Mouse (Mus musculus) brain, adult 2 months (tissue): Measurements from ENCODE around the gene Mllt11.
A peak's percentile ranks its signal among the peaks of the same experiment; 100 is the strongest.

Experiments
- DNase-seq: peaks from one replicate; pipeline ENCODE4 v3.0.0; 2011; ENCODE audit warnings: low read depth, low spot score

The Mllt11 gene

DNA sequence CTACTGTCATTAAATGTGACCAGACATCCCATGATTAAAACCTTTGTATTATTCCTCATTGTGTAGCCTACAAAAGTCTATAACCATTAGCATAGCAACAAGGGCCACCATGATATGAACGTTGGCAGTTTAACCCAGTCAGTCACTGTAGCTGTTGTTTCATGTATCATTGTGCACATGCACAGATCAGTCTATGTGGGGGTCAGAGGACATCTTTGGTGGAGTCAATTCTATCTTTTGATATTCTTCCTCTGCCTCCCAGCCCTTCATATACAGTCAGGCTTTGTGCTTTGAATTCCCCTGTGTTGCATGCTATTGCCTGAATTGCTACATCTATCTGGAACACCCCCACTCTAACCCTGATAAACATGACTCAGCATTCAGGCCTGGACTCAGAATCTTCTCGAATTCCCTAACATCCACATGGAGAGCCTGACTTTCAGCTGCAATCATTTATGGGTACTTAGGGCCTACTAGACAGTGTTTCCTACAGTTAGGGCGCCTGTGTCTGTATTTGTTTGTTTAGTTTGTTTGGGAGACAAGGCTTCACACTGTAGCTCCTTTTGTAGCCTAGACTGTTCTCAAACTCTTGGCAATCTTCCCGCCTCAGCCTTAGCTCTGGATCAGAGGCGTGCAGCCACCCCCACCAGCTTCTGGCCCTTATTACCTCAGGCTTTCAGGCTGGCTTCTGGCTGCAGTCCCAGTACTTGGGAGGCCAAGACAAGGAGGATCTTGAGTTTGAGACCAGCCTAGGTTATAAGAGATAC lies 14.7 kb upstream of the Mllt11 start:
- DNase-seq = peak; percentile 85

DNA sequence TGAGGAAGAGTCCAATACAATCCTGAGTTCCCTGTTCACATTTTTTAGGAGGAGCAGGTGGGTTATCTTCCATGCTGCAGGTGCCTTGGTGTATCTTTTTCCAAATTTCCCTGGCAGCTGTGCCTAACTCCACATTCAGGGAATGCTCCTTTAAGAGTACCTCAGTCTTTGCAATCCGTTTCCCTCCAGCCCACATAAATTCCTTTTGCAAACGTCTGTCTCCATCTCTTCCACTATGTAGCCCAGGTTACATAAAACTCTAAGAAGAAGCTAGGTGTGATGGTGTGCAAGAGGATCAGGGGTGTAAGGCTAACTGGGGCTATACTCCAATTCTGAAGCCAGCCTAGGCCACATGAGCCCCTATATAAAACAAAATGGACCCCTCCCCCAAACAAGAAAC lies 11.1 kb upstream of the Mllt11 start:
- DNase-seq = peak; percentile 64

DNA sequence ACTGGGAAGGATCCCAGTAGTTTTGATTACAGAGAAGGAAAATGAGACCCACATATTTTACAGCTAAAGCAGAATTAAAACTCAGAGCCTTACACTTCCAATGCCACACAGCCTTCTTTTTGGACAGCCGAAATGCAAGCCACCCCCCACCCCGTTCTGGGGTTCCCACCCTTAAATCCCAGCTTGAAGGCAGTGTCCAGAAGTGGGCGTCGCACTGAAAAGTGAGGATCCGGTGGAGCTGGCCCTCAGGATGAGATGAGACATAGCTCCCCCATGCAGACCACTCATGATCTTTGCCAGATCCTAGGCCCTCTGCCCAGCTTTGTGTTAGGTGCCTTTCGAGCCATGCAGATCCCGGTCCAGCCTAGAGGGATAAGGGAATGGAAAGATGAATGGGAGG lies 9.5 kb upstream of the Mllt11 start, which contains the start of gene Gm128:
TSS of gene Gm128 (minus strand) at position 101 of the 400 bp plus-strand sequence.
- DNase-seq = no peak

DNA sequence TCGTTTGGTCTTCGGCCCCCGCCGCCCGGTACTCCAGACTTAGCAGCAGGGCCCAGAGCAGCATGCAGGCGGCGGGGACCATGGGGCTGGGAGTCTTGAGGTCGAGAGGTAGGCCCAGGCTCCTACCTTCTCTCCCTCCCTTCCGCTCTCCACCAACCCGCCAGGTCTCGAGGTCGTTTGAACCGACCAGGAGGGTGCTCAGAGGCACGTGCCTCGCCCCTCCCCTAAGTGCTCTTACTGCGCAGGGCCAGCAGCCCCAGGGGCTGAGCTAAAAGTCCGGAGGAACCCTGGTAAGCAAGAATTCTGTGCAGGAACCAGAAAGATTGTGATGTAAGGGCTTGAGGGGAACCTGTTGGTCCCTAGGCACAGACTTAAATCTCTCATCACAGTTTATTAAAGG lies 8.9 kb upstream of the Mllt11 start:
- DNase-seq = no peak

DNA sequence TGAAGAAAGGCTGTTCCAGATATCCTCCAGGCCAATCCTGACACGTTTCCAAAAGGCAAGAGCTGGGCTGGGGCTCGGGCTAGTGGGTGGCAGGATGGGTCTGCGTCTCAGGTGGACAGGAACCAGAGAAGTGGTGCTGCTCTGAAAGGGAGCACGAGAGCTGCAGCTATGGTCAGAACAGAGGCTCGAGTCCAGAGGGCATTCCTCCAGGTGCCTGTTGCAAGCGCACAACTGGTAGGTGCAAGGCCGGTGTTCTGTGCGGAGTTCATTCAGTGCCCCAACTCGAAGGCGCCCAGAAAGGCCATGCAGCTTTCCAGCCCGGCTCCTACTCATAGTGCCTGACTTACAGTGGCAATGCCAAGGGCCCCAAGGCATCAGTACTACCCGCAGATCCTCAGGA lies 8.0 kb upstream of the Mllt11 start:
- DNase-seq = no peak

DNA sequence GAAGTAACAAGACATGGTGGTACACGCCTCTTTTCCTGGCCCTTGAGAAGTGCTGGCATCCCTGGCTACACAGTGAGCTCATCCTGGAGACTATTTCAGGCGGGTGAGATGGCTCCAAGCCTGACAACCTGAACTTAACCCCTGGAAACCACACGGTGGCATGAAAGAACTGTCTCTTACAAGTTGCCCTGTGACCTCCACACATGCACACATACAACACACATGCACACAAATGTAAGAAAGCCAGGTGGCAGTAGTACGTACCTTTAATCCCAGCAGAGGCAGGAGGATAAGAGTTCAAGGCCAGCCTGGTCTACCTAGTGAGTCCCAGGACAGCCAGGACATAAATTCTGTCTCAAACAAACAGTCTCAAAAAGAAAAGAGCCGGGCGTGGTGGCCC lies 7.1 kb upstream of the Mllt11 start:
- no peak for DNase-seq

DNA sequence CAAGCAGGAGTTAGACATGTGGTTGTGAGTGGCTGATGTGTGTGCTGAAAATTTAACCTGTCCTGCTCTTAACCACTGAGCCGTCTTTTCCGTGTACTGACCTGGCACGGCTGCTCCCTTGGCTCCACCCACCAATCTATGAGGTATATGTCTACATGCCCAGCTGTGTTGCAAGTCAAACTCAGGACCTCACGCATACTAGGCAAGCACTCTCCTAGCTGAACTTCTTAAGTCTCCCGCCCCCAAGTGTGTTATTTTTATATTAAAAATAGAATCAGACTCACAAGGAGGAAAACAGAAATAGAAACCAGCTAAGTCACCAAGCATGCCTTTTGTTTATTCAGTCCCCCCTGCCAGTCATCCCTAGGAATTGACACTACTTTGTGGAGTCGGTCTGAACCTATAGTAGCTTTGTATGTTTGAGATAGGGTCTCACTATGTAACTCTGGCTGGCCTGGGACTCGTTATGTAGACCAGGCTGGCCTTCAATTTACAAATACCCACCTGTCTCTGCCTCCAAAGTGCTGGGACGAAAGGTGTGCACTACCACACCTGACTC lies 5.6 kb upstream of the Mllt11 start:
- DNase-seq = peak; percentile 37

DNA sequence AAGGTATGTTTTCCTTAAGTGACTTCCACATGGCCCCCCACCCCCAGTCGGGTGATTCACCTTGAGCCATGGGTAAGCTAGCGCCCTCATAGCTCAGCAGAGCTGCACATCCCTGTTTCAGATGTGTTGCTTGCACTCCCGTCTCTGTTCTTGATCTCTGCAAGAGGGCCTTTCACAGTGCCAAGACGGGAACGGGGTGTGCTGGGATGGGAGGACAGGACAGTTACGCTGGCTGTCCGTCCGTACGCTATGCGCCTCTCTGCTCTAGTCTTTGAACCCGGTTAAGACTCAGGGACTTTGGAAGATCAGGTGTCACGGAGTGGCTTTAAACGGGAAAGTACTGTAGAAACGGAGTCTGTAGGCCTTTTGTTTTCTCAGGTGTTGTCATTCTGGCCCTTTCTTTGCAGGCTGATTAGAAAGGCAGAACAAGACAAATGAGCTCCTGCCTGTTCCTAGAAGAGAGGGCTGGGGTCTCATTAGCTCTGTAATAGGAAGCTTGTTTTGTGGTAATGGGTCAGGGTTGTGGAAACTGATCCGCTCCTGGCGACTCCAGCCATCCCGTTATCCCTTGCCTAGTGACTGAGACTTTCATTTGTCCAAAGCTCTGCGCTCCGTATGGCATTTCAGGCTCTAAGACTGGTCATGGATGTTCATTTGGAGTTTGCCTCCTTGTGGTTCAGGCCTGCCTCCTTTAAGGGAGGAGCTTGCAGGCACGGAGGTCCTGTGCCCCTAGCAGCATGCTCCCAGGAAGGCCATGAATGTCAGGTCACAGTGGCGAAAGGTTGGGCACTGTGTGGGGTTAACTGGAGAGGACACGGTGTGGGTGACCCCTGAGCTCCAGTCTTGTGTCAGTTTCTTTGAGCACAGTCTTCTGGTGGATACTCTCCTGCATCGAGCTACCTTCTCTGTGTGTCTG lies 3.7 kb upstream of the Mllt11 start:
- DNase-seq = no peak

DNA sequence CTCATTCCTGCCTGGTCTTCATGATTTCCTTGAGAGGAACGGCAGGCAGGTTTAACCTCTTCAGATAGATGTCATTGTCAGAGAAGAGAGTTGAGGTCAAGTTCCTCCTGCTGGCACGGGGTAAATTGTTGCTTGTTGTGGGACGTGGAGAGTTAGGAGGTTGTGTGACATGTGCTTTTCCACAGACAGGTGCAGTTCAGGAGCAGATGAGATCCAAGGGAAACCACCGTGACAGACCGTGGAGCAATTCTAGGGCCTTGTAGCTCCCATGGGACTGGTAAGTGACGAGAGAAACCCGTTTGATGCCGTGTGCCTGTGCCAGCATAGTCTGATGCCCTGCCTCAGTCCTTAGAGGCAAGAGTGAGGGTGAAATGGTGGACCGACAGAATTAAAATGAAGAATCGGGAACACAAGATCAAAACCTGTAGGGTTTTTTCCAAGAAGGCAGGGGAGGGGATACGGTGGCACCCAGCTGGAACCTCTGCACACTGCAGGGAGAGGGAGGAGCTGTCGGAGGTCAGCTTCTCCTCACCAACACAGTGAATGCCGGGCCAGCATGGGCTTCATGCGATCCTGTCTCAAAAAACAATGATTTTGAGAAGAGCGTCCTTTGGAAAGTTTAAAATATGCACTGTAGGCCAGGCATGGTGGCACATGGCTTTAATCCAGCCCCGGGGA lies 1.5 kb upstream of the Mllt11 start:
- no peak for DNase-seq

DNA sequence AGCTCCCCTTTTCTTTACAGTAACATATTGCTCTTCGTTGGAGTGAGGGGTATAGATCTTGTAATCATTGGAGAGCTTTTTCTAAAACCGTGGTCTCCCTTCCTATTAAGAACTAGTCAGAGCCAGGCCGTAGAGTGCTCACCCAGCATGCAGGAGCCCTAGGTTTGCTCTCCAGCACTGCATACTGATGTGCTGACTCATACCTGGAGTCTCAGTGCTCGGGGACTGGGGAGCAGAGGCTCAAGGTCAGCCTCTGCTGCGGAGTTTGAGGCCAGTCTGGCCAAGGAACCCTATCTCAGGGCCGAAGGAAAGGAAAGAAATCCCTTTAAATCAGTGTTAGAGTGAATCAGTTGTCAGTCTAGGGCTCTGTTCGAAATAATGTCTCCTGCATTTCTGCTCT lies 800 bp upstream of the Mllt11 start:
- DNase-seq = peak; percentile 34

DNA sequence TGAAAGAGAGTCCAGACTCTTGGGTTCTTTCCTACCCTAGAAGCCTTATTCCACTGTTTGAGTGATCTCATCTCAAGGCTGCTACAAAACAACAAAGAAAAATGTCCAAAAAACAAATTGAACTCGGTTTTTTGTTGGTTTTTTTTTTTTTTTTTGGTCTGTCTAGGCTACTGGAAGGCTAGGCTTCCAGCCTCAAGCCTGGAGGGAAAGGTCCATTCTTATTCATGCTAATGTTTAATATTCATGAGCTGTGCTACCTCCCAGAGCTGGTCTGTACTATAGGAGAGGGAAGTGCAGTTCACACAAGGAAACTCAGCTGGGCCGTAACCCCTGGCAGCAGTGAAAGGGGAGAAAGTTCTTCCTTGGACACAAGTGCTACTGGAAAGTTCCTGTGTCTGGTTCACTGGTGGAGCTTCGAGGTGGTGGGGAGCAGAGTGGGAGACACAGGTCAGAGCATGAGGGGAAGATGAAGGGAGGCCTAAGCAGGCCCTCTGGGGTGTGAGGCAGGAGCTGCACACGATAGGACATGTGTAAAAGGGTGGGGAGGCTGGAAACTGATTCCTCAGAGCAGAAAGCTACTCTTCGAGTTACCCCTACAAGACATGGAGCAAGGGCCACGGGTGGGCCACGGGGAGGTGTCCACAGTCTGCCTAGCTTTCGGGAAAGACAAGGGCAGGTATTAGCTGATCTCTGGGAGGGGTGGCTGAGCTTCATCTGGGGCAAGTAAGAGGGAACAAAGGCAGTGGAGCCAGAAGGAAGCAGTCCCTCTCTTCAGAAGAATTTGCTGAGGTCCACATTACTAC lies 1.3 kb downstream of the Mllt11 start:
- no peak for DNase-seq

DNA sequence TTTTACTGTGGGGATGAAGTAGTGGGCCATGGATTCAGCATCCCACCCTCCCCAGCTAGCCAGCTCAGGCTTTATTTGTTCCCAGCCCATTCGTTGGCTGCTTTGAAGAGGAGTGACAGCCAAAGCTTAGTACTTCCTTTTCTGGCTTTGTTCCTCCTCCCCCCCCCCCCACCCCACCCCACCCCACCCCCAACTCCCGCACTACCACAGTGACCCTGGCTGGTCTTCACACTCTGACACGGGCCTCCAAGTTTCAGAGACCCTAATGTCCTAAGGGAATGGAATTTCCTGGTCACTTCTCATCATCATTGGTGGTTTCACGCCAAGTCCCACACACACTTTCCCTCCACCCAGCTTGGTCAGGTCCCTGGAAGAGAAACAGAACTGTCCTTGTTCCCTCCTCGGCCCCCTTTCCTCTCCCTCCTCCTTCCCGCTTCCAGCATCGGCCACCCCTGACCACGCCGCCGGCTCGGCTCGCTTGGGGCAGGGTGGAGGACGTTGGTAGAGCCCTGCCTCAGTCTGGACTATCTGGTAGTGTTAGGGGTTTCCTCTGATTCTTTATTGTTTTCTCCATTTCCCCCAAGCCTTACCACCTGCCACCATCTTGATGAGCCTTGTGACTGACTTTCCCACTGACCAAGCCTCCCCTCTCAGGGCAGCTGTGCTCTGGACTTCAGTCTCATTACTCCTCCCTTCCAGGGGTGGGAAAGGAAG lies 2.0 kb downstream of the Mllt11 start:
- DNase-seq = peak; percentile 69

DNA sequence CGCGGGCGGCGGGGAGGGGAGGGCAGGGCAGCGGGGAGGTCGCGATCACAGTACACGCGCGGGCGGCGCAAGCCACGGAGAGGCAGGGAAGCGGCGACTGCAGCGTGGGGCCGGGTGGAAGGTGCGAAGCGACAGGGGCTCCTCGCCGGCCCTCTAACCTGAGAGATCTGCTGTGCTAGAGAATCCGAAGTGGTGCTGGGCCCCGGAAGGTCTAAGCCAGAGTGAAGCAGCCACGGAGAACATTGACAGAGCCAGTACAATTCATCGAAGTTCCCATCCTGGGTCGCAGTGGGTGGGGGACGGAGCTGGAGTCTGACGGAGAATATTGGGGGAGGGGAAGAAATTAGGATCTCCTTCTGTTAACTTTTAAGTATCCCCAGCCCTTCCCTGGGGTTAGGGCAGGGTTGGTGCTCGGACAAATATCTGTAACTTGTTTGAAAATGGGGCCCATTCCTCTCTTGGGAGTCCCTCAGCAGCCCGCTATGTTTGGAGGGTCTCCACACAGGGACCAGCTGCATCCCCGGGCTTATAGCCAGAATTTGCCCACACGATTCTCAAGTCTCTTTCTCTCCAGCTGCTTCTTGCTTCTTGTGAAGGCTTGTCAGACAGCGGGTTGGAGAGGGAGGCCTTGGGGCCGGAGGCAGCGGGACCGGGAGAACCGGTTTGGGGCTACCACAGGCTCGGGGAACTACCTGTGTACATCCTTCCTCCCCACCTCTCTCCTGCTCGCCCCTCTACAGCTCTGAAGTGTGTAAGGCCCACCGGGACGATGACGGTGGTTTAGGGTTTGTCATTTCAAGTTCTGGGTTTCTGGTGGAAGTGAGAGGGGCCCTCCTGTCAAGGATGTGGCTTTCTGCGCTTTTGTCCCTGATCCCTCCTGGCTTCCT lies 2.8 kb downstream of the Mllt11 start:
- DNase-seq = peak; percentile 81

DNA sequence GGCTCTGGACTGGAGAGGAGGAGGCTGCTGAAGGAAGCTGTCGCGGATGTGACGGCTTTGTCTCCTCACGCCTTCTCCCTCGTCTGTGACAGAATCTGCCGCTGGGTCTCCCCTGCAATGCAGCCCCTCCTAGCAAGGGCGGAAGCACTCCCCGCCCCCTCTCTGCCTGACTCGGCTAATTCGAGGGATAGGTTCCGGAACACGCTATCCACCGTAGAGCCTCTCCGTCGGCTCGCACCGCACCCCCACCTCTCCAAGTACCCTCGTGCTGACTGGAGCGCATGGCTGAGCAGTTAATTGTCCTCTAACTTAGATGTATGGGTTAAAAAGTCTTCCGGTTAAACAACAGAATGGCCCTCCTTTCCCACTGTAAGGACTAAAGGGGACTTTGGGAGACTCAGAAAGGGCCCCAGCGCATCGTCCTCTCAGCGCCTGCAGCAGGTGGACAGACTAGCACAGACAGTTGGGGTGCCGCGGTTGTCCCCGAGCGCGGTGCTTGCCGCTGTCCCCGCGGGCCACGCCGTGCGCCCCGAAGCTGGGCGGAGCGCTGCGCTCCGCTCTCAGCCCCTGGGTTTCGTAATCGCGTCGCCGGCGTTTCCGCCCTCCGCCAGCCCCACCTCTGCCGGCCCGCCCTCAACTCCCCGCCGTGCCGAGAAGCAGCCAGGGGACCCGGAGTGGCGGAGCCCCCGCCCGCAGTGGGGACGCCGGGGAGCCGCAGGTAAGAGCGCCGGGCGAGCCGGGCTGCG lies 3.6 kb downstream of the Mllt11 start, which contains the start of gene Cdc42se1:
TSS of gene Cdc42se1 (plus strand) at position 585 of the 746 bp plus-strand sequence.
- peak; percentile 96 for DNase-seq

DNA sequence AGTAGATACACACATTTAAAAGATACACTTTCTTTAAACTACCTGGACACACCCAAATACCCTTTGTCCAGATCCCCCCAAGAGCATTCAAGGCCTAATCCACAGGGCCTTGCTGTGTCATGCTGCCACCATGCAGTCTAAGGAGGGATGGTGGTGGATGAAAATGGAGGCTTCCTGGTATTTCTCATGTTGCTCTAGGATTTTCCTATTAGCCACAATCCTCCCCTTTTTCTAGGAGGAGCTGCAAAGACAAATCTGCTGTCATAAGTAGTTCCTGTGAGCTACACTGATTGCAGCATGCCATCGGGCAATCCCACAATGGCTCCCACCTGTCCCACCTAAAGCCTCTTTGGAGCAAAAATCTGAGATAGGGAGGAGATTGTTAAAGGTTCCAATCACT lies 4.8 kb downstream of the Mllt11 start:
- peak; percentile 60 for DNase-seq

DNA sequence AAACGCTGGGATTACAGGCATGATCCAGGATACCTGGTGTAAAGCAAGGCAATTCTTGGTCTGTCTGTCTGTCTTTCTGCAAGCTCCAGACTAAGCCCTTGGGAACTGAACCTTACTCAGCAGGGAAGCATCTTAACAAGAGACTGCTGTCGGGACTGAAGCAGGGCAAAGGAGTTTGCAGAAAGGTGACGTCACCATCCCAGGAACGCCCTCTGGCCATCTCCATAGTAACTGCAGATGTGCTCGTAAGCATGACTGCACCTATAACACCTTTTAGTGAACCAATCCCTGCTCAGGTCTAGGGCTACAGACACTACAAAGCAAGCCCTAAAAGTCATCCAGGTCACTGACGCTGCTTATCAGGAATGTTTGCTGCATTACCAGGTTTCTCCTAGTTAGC lies 7.7 kb downstream of the Mllt11 start:
- DNase-seq = peak; percentile 81

DNA sequence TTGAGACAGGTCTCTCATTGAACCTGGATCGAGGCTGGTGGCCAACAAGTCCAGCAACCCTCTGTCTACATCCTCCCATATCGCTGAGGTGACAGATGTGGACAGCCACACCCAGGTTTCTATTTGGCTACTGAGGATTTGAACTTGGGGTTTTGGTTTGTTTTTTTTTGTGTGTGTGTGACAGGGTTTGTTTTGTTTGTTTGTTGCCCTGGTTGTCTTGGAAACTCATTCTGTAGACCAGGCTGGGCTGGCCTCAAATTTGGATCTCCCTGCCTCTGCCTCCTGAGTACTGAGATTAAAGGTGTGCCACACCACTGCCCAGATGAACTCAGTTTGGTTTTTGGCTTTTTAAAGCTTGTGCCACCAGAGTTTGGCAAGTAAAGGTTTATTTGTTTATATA lies 8.9 kb downstream of the Mllt11 start:
- DNase-seq = no peak

DNA sequence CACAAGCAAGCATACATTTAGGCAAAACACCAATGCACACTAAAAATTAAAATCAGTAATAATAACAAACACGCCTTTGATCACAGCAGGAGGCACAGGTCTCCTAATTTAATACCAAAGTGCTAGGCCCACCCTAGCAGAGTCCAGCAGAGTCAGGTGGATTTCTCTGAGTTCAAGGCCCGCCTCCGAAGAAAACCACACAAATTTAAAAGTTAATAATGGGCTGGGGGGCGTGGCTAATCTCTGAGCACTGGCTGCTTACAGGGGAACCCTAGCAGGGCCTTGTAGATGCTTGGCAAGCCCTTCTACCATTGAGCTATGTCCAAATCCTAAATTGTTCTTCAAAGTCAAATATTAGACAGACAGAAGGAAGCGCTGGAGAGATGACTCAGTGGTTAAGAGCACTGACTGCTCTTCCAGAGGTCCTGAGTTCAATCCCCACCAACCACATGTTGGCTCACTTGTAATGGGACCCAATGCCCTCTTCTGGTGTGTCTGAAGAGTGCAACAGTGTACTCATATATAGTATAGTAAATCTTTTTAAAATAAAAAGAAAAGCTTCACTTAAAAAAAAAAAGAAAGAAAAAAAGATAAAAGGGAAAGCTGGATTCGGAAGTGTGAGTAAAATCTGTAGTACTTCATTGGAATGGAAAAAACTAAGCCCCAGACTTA lies 13.4 kb downstream of the Mllt11 start:
- DNase-seq = no peak
